Mouse (Mus musculus): ENCODE measurements around the gene AW011738.

GRCm38 (mm10) chr4:156203413-156204131, 468 bp downstream of the AW011738 start:
- TF ChIP-seq CTCF (IDR thresholded peaks at IDR 0.05; ENCODE audit: control insufficient read depth, insufficient read depth, insufficient read length): no peak
- TF ChIP-seq MAX (IDR thresholded peaks at IDR 0.05): no peak
- TF ChIP-seq MYOG (IDR thresholded peaks at IDR 0.05; ENCODE audit: control insufficient read depth, extremely low read depth, insufficient read length): no peak
- TF ChIP-seq USF1 (IDR thresholded peaks at IDR 0.05; ENCODE audit: low read depth): no peak
- no peak for TF ChIP-seq MYOD1 (IDR thresholded peaks at IDR 0.05; ENCODE audit: control insufficient read depth, insufficient read length, low read depth)
- no peak for TF ChIP-seq CEBPB (IDR thresholded peaks at IDR 0.05; ENCODE audit: low read depth)
- no peak for TF ChIP-seq FOSL1 (IDR thresholded peaks at IDR 0.05; ENCODE audit: insufficient read depth, low read length, poor library complexity, severe bottlenecking)

All from C2C12 (cell line).